Mouse (Mus musculus) naive thymus-derived CD4-positive, alpha-beta T cell, adult 2 months (primary cell): ENCODE measurements around the gene Gm43552.
"Not testable (repeated sequence)": the region's sequence is repeated elsewhere in the genome, so short reads cannot be mapped to it uniquely, and the experiment has no call there.

Experiments
- DNase-seq: peaks from one replicate; pipeline ENCODE4 v3.0.0-alpha.2; 2011; ENCODE audit warnings: low read depth

The Gm43552 gene

GRCm38 (mm10) chr5:65491767-65492715, 592 bp downstream of the Gm43552 start:
- DNase-seq = peak; percentile 86

GRCm38 (mm10) chr5:65489830-65490229, 2.8 kb downstream of the Gm43552 start:
- DNase-seq = peak; percentile 65

GRCm38 (mm10) chr5:65488725-65489124, 3.9 kb downstream of the Gm43552 start:
- DNase-seq = no peak

- DNase-seq = no peak
Observed at GRCm38 (mm10) chr5:65487381-65487780, 5.3 kb downstream of the Gm43552 start.

GRCm38 (mm10) chr5:65486514-65486913, 6.1 kb downstream of the Gm43552 start:
- DNase-seq = no peak

GRCm38 (mm10) chr5:65482996-65483395, 9.6 kb downstream of the Gm43552 start:
- no peak for DNase-seq

- DNase-seq = no peak
Observed at GRCm38 (mm10) chr5:65480511-65480910, 12.1 kb downstream of the Gm43552 start.

GRCm38 (mm10) chr5:65479681-65480445, 12.8 kb downstream of the Gm43552 start:
- no peak for DNase-seq

- DNase-seq = peak; percentile 50
Observed at GRCm38 (mm10) chr5:65478224-65478623, 14.4 kb downstream of the Gm43552 start.

GRCm38 (mm10) chr5:65476739-65477138, 15.9 kb downstream of the Gm43552 start:
- DNase-seq = not testable (repeated sequence)

GRCm38 (mm10) chr5:65475806-65476205, 16.8 kb downstream of the Gm43552 start:
- no peak for DNase-seq

GRCm38 (mm10) chr5:65469766-65470165, 22.9 kb downstream of the Gm43552 start:
- DNase-seq = no peak

- DNase-seq = no peak
Observed at GRCm38 (mm10) chr5:65466911-65467310, 25.7 kb downstream of the Gm43552 start.

GRCm38 (mm10) chr5:65460361-65460760, 32.3 kb downstream of the Gm43552 start:
- no peak for DNase-seq

- no peak for DNase-seq
Observed at GRCm38 (mm10) chr5:65459454-65459853, 33.2 kb downstream of the Gm43552 start.

GRCm38 (mm10) chr5:65457846-65458245, 34.8 kb downstream of the Gm43552 start:
- DNase-seq = no peak

- no peak for DNase-seq
Observed at GRCm38 (mm10) chr5:65457086-65457827, 35.4 kb downstream of the Gm43552 start.

GRCm38 (mm10) chr5:65454771-65455170, 37.9 kb downstream of the Gm43552 start:
- no peak for DNase-seq

- no peak for DNase-seq
Observed at GRCm38 (mm10) chr5:65448941-65449340, 43.7 kb downstream of the Gm43552 start.

GRCm38 (mm10) chr5:65447826-65448225, 44.8 kb downstream of the Gm43552 start:
- DNase-seq = no peak

GRCm38 (mm10) chr5:65446756-65447155, 45.9 kb downstream of the Gm43552 start:
- DNase-seq = no peak

- no peak for DNase-seq
Observed at GRCm38 (mm10) chr5:65444981-65445380, 47.7 kb downstream of the Gm43552 start.
